ENCODE assay signal across 15 mouse cellular contexts in genomic region chr8:109252404-109252803, GRCm38 (mm10).
A peak's percentile ranks its signal among the peaks of the same experiment; 100 is the strongest.
DNase-seq lines count a peak whose midpoint lies in the region; ATAC-seq and TF ChIP-seq lines count a peak whose summit lies in the region.
"Had no signal": no experiment of that assay in that cellular context is flagged by ENCODE, and none has a peak within 500 bp of the region (broad histone marks: within the 10 kb centered on the region; RNA-seq: fewer than 3 reads in every experiment).

No protein-coding gene starts in this region.

- TF ChIP-seq CTCF in brain, embryonic 14.5 days (IDR thresholded peaks at IDR 0.05; ENCODE audit: borderline replicate concordance, extremely low read depth, insufficient read depth, insufficient read length), result no peak

- no peak overlapping the region for H3K4me2 ChIP-seq in embryonic facial prominence, embryonic 14.5 days (ENCODE audit: low read depth, low read length)
- H3K4me2 ChIP-seq in hindbrain, embryonic 16.5 days (ENCODE audit: low read length), result peak overlapping the region; percentile 64
- H3K4me2 ChIP-seq in kidney, embryonic 16.5 days (replicated peaks; ENCODE audit: low read depth, low read length), result no peak overlapping the region
- H3K4me2 ChIP-seq: heart, embryonic 13.5 days had no signal

- H3K27me3 ChIP-seq in embryonic facial prominence, embryonic 14.5 days (replicated peaks; ENCODE audit: control insufficient read depth, insufficient read depth, low read length), result no peaks in the 10 kb centered on the region
- no peaks in the 10 kb centered on the region for H3K27me3 ChIP-seq in embryonic facial prominence, embryonic 10.5 days (replicated peaks; ENCODE audit: low read depth, poor library complexity, severe bottlenecking)
- no peaks in the 10 kb centered on the region for H3K27me3 ChIP-seq in hindbrain, embryonic 16.5 days (replicated peaks; ENCODE audit: control insufficient read depth, insufficient read depth, low read length)
- no peaks in the 10 kb centered on the region for H3K27me3 ChIP-seq in kidney, embryonic 16.5 days (ENCODE audit: insufficient read depth, low read length)
- H3K27me3 ChIP-seq: heart, embryonic 13.5 days; limb, embryonic 15.5 days had no signal

- H3K4me1 ChIP-seq in embryonic facial prominence, embryonic 14.5 days (ENCODE audit: control insufficient read depth, insufficient read depth, low read length), result no peaks in the 10 kb centered on the region
- H3K4me1 ChIP-seq in embryonic facial prominence, embryonic 10.5 days, result no peaks in the 10 kb centered on the region
- H3K4me1 ChIP-seq in hindbrain, embryonic 16.5 days (ENCODE audit: control insufficient read depth, insufficient read depth, low read depth, low read length), result peaks cover 6% of the 10 kb centered on the region; the same call in 1 of the 2 replicates
- no peaks in the 10 kb centered on the region for H3K4me1 ChIP-seq in kidney, embryonic 16.5 days (ENCODE audit: insufficient read depth, low read length)
- H3K4me1 ChIP-seq: heart, embryonic 13.5 days had no signal

- ATAC-seq in embryonic facial prominence, embryonic 14.5 days (ENCODE audit: low read depth), result no peak
- ATAC-seq in hindbrain, embryonic 16.5 days, result peak; percentile 55; the same call in 1 of the 2 replicates
- ATAC-seq in kidney, embryonic 16.5 days (ENCODE audit: low FRiP score, low TSS enrichment), result no peak

- H3K27ac ChIP-seq in embryonic facial prominence, embryonic 14.5 days (replicated peaks; ENCODE audit: low read depth, low read length), result no peak overlapping the region
- no peak overlapping the region for H3K27ac ChIP-seq in embryonic facial prominence, embryonic 10.5 days (replicated peaks)
- peak overlapping the region; percentile 83 for H3K27ac ChIP-seq in hindbrain, embryonic 16.5 days (ENCODE audit: low read depth, low read length)
- H3K27ac ChIP-seq in kidney, embryonic 16.5 days (ENCODE audit: low read length), result no peak overlapping the region
- H3K27ac ChIP-seq: heart, embryonic 13.5 days; limb, embryonic 15.5 days; macrophage had no signal

- no peak overlapping the region for H3K4me3 ChIP-seq in embryonic facial prominence, embryonic 14.5 days (ENCODE audit: low read depth, low read length)
- H3K4me3 ChIP-seq in embryonic facial prominence, embryonic 10.5 days, result no peak overlapping the region
- H3K4me3 ChIP-seq in hindbrain, embryonic 16.5 days (ENCODE audit: low read length), result no peak overlapping the region
- H3K4me3 ChIP-seq in kidney, embryonic 16.5 days (ENCODE audit: low read length), result no peak overlapping the region
- H3K4me3 ChIP-seq: heart, embryonic 13.5 days; limb, embryonic 15.5 days; myocyte had no signal

- H3K9ac ChIP-seq in embryonic facial prominence, embryonic 14.5 days (ENCODE audit: low read depth, low read length), result no peak overlapping the region
- no peak overlapping the region for H3K9ac ChIP-seq in hindbrain, embryonic 16.5 days (ENCODE audit: low read depth, low read length)
- H3K9ac ChIP-seq in kidney, embryonic 16.5 days (replicated peaks; ENCODE audit: low read length), result no peak overlapping the region
- H3K9ac ChIP-seq: heart, embryonic 13.5 days; limb, embryonic 15.5 days had no signal

- DNase-seq in embryonic facial prominence, embryonic 14.5 days (ENCODE audit: low spot score), result peak; percentile 9
- DNase-seq in embryonic facial prominence, embryonic 10.5 days (ENCODE audit: low spot score), result no peak
- DNase-seq in brain, embryonic 14.5 days (ENCODE audit: low read depth), result peak; percentile 92
- DNase-seq in mesoderm, embryonic 11.5 days (ENCODE audit: low read depth, low spot score), result peak; percentile 9
- no peak for DNase-seq in layer of hippocampus, adult 8-10 months (ENCODE audit: low spot score in 2 of 2)
- DNase-seq in urinary bladder, postnatal 25 days (ENCODE audit: low spot score), result no peak
- DNase-seq: adrenal gland, adult 8-10 months; gastrocnemius, postnatal 25 days; kidney, adult 9 months had no signal

- 65% methylated on average over 4 of the region's 4 CpGs for WGBS in embryonic facial prominence, embryonic 14.5 days
- 84% methylated on average over 4 of the region's 4 CpGs for WGBS in embryonic facial prominence, embryonic 10.5 days
- WGBS in hindbrain, embryonic 16.5 days, result 18% methylated on average over 4 of the region's 4 CpGs
- 72% methylated on average over 4 of the region's 4 CpGs for WGBS in kidney, embryonic 16.5 days

- H3K36me3 ChIP-seq in embryonic facial prominence, embryonic 14.5 days (ENCODE audit: control insufficient read depth, insufficient read depth, low read length), result no peaks in the 10 kb centered on the region
- H3K36me3 ChIP-seq in embryonic facial prominence, embryonic 10.5 days (replicated peaks), result no peaks in the 10 kb centered on the region
- no peaks in the 10 kb centered on the region for H3K36me3 ChIP-seq in hindbrain, embryonic 16.5 days (ENCODE audit: control insufficient read depth, insufficient read depth, low read length)
- no peaks in the 10 kb centered on the region for H3K36me3 ChIP-seq in kidney, embryonic 16.5 days (ENCODE audit: insufficient read depth, low read length)
- H3K36me3 ChIP-seq: heart, embryonic 13.5 days; limb, embryonic 15.5 days had no signal

- TF ChIP-seq POLR2A in brain, embryonic 14.5 days (IDR thresholded peaks at IDR 0.05; ENCODE audit: borderline replicate concordance, extremely low read depth, insufficient read depth, insufficient read length, poor library complexity, severe bottlenecking), result no peak

- H3K9me3 ChIP-seq in embryonic facial prominence, embryonic 14.5 days (ENCODE audit: control insufficient read depth, low read length), result 0 out of 2 replicates have a peak, but pooled peaks cover 7% of the 10 kb centered on the region
- H3K9me3 ChIP-seq in embryonic facial prominence, embryonic 10.5 days, result no peaks in the 10 kb centered on the region
- no peaks in the 10 kb centered on the region; the same call in 1 of the 2 replicates for H3K9me3 ChIP-seq in hindbrain, embryonic 16.5 days (ENCODE audit: control insufficient read depth, low read length)
- peaks cover 4% of the 10 kb centered on the region; the same call in 1 of the 2 replicates for H3K9me3 ChIP-seq in kidney, embryonic 16.5 days (ENCODE audit: low read length)
- H3K9me3 ChIP-seq: limb, embryonic 15.5 days had no signal

Comparison
In these comparisons a context has a peak if more than half of its experiments do, and no peak if none do; other contexts are left out.
1. DNase-seq: peak in embryonic facial prominence, embryonic 14.5 days (single experiment), brain, embryonic 14.5 days (single experiment) and mesoderm, embryonic 11.5 days (single experiment); none in embryonic facial prominence, embryonic 10.5 days (single experiment), layer of hippocampus, adult 8-10 months (0 of 2) and urinary bladder, postnatal 25 days (single experiment).